Mouse (Mus musculus): ENCODE results near the gene Tmem56.

The Tmem56 gene

DNA sequence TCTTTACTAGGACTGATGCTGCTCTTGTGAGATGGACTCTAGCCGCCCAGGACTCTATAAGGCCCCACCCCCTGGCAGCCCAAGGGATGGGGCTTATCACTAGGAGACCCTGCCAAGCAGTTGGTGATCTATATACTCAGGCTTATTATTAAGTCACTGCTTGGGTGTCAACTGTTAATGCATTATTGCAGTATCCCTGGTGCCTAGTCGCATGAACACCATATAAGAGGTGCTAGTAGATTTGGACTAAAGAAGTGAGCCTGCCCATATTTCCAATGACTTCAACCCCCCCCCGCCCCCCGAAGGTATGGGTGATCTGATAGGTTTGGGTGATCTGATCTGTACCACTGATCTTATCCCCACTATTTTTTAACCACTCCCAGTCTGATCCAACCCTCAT, at the start of gene Tmem56:
TSS of gene Tmem56 (minus strand) at position 101 of the 400 bp plus-strand sequence.
- DNase-seq, result no peak

DNA sequence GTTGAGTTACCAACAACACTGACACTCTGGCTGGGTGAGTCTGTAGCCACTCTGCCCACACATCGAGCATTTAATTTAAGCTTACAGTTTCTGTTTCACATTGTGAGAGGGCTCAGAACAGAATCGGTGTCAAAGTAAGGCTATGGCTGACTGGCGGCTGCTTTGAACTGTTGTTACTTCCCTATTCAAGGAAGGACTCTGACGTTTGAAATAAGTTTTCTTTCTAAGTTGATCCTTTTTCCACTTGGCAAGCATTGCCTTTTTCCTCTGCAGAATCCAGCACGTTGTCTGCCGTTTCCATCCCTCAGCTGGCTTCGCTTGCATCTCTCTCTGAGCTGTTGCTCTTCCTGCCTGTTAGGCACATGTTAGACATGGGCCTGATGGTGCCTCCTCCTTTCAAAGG, 47.3 kb upstream of the Tmem56 start:
- DNase-seq, result peak; percentile 46

GRCm38 (mm10) chr3:121329647-121330046, 46.7 kb upstream of the Tmem56 start:
- peak; percentile 36 for DNase-seq

- DNase-seq, result no peak
Observed at GRCm38 (mm10) chr3:121327406-121327805, 44.5 kb upstream of the Tmem56 start.

- no peak for DNase-seq
Observed at GRCm38 (mm10) chr3:121323371-121323770, 40.5 kb upstream of the Tmem56 start.

- DNase-seq, result no peak
Observed at GRCm38 (mm10) chr3:121320896-121321295, 38.0 kb upstream of the Tmem56 start.

DNA sequence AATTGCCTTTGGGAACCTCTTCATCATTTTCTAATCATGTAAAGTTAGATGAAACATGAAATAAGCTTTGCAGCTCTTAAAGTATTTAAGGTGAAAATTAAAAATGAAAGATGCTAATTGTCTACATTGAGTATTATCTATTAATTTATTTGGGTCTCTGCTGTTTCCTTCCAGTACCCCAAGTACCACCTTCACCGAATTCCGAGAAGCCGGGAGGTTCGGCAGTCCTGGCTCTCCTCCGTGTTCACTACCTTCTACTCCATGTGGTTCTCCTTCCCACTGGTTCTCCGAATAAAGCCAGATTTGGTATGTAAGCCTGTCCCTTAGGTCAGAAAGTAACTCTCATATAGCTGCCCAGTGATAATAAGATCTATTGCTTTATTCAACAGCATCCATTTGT, 37.0 kb upstream of the Tmem56 start:
- no peak for DNase-seq

DNA sequence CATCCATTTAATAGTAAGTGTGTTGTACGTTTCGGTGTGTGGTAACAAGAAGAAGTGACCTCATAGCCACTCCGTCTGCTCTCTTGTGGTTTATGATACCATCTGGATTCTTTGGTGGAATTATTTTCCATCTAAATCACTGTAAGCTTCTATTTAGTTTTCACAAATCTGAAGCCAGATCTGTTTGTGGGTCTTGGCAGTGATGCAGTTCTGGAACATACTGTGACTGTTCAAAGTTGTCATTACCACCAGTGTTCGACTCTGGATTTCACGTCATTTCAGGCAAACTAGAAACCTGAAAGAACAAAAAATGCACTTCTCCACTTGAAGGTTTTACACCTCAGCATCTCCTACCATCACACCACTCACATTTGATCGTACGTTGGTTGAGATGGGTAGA, 32.6 kb upstream of the Tmem56 start:
- no peak for DNase-seq

GRCm38 (mm10) chr3:121314149-121314548, 31.3 kb upstream of the Tmem56 start:
- no peak for DNase-seq

GRCm38 (mm10) chr3:121312979-121313378, 30.1 kb upstream of the Tmem56 start:
- DNase-seq, result peak; percentile 31

- DNase-seq, result peak; percentile 51
Observed at GRCm38 (mm10) chr3:121312426-121312825, 29.5 kb upstream of the Tmem56 start.

GRCm38 (mm10) chr3:121309896-121310714, 27.2 kb upstream of the Tmem56 start:
- DNase-seq, result peak; percentile 32

- no peak for DNase-seq
Observed at GRCm38 (mm10) chr3:121309429-121309828, 26.5 kb upstream of the Tmem56 start.

- no peak for DNase-seq
Observed at GRCm38 (mm10) chr3:121308935-121309334, 26.0 kb upstream of the Tmem56 start.

GRCm38 (mm10) chr3:121307532-121308234, 24.8 kb upstream of the Tmem56 start:
- peak; percentile 77 for DNase-seq

- no peak for DNase-seq
Observed at GRCm38 (mm10) chr3:121306641-121307040, 23.7 kb upstream of the Tmem56 start.

GRCm38 (mm10) chr3:121294200-121294599, 11.3 kb upstream of the Tmem56 start:
- no peak for DNase-seq

GRCm38 (mm10) chr3:121291560-121292258, 8.8 kb upstream of the Tmem56 start, which contains the start of gene Alg14:
Gene Alg14, plus strand, starts transcription at chr3:121291773.
- peak; percentile 97 for DNase-seq

DNA sequence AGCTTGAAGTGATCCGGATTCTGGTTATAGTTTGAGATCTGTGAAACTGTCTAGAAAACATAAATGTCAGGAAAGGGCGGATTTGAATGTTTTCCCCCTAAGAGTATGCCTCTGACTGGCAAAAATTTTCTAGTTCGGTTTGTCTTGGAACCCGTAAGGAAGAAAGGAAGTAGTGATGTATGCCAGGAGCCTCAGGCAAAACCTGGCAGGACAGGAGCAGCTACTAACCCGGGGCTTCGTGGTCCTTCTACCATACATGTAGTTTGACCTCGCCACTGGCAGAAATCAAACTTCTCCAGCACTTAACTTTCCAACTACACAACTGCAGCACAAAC, 8.3 kb upstream of the Tmem56 start:
- no peak for DNase-seq

DNA sequence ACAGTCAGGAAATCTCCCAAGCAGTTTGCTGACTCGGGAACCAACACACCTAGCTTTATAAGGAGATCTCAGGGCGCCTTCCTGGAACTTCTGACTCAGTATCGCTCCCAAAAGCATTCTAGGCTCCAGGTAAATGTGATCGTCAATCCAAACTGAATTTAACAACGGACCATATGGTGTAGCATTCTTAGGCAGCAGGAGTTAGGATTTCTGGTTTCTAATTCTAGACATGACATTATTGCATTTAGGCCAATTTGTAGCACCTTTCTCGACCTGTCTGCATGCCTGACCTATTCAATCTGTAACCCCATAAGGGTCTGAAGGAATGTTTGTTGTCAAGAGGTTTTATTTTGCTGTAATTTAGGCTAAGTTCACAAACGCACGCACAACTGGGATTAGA, 7.8 kb upstream of the Tmem56 start:
- DNase-seq, result no peak

GRCm38 (mm10) chr3:121287151-121287550, 4.3 kb upstream of the Tmem56 start:
- peak; percentile 27 for DNase-seq

- no peak for DNase-seq
Observed at GRCm38 (mm10) chr3:121285219-121285618, 2.3 kb upstream of the Tmem56 start.

- no peak for DNase-seq
Observed at GRCm38 (mm10) chr3:121279679-121280078, 3.2 kb downstream of the Tmem56 start.

DNA sequence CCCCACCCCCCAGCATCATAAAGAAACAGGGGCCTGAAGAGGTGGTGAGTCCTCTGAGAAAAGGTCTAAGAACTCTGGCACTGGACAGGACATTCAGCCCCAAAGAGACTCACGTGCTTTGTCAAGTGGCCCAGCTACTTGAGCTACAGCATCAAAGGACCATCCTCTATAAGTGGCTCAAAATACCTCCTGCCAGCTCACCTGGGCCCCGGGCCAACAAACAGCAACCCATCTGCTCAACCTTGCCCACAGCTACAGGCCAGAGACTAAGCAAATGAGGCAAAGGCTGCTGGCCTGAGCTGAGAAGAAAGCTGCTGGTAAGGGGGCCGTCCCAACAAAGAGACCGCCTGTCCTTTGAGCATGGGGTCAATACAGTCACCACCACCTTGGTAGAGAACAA, 5.3 kb downstream of the Tmem56 start:
- no peak for DNase-seq
